Mouse (Mus musculus) liver, embryonic 14.5 days (tissue): ENCODE measurements at regions not wholly inside any gene's neighbourhood (a gene's known extent, or its start where the extent isn't known, plus 50 kb on each side); places are given as distances from the start of the nearest gene placed in this dataset.

ENCODE experiments used
- CTCF ChIP-seq: IDR thresholded peaks from 2 replicates; pipeline ENCODE4 v1.5.1; 2016; ENCODE audit warnings: antibody characterized with exemption, low read depth, control low read depth
- EP300 ChIP-seq: IDR thresholded peaks from 2 replicates; pipeline ENCODE4 v1.6.1; 2016; ENCODE audit warnings: antibody characterized with exemption, low read depth

DNA sequence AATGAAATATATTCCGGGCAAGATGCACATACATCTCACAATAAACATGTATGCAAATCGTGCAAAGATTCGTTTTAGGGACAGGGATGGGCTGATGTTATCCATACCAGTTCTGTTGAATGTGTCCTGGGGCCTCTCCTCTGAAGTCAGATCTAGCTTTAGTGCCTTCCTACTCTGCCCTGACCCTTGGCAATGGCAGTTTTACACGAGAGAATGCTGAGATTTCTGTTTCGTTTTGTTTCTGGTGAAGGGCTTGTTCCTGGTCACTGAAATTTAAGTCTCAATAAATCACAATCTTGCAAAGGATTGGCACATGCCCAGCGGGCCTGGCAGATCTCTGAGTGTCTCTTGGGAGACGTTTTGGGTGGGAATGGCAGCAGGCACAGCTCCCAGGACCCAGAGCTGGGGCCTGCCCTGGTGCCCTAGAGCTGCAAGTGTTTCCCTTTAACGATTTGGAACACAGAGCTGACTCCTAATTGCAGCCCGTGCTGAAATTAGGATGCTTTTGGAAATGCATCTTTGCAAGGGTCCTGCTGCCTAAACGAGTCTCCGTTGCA lies 447.5 kb downstream of the Etnk1 start:
- no peak for TF ChIP-seq CTCF
- TF ChIP-seq EP300 = no peak
